Mouse (Mus musculus) limb, embryonic 13.5 days (tissue): Measurements from ENCODE around the gene Grk3. TPM values are rescaled to one million over a fixed set of nuclear protein-coding genes. Genes with fewer than 3 reads are reported as not detected.

ENCODE experiments used
- ATAC-seq: fragments of 200-750 bp; cut with Nextera tagmentation; 2 replicates; pipeline ENCODE4 v1.8.0; 2017; ENCODE audit warnings: low read depth, moderate number of reproducible peaks, moderate TSS enrichment; ENCODE audit not compliant: low FRiP score
- H3K27ac ChIP-seq: fragments of 300-500 bp; sonication (generic); 2 replicates; pipeline ENCODE4 v1.5.1; 2015; ENCODE audit warnings: inconsistent platforms, mild to moderate bottlenecking, moderate library complexity
- H3K27me3 ChIP-seq: fragments of 300-500 bp; sonication (generic); 2 replicates; pipeline ENCODE4 v1.6.1; 2015; ENCODE audit warnings: mild to moderate bottlenecking, inconsistent platforms
- H3K36me3 ChIP-seq: fragments of 300-500 bp; sonication (generic); 2 replicates; pipeline ENCODE4 v1.6.1; 2015; ENCODE audit warnings: inconsistent platforms, mild to moderate bottlenecking, moderate library complexity
- H3K4me1 ChIP-seq: fragments of 300-500 bp; sonication (generic); 2 replicates; pipeline ENCODE4 v1.6.1; 2015; ENCODE audit warnings: inconsistent platforms
- H3K4me2 ChIP-seq: fragments of 300-500 bp; sonication (generic); replicated peaks from 2 replicates; pipeline ENCODE4 v1.6.1; 2015; ENCODE audit warnings: inconsistent platforms, mild to moderate bottlenecking, moderate library complexity
- H3K4me3 ChIP-seq: fragments of 300-500 bp; sonication (generic); 2 replicates; pipeline ENCODE4 v1.5.1; 2015; ENCODE audit warnings: moderate library complexity, mild to moderate bottlenecking, inconsistent platforms
- H3K9ac ChIP-seq: fragments of 300-500 bp; sonication (generic); 2 replicates; pipeline ENCODE4 v1.6.1; 2015; ENCODE audit warnings: mild to moderate bottlenecking, inconsistent platforms
- H3K9me3 ChIP-seq: fragments of 300-500 bp; sonication (generic); 2 replicates; pipeline ENCODE4 v1.6.1; 2016; ENCODE audit warnings: inconsistent platforms
- WGBS: fragments of 180-500 bp; shearing (Covaris S2); methylation state at CpG from one replicate; pipeline ENCODE4 v1.1.7; 2015; 5-methylcytosine and 5-hydroxymethylcytosine counted together
- polyA plus RNA-seq: library from polyadenylated mRNA; unstranded; fragments of >200 nt; fragmentation: Nextera tagmentation; extraction: Ambion mirVana; gene quantifications from 2 replicates; pipeline ENCODE4 v1.2.1, GENCODE M21; 2015

Gene Grk3
- polyA plus RNA-seq, 1 experiment from 2014 or later, result 14.0 TPM

GRCm38 (mm10) chr5:113030082-113030481, 14.5 kb upstream of the Grk3 start:
- Histone ChIP-seq H3K27ac (no peak overlapping the region), H3K4me2 (no peak overlapping the region), H3K9ac (no peak overlapping the region), H3K4me1 (peaks cover 17% of the 10 kb centered on the region), H3K4me3 (no peak overlapping the region), H3K9me3 (no peaks in the 10 kb centered on the region), H3K36me3 (no peaks in the 10 kb centered on the region), H3K27me3 (no peaks in the 10 kb centered on the region)
- WGBS, result 69% methylated on average over 3 of the region's 3 CpGs
- ATAC-seq, result no peak

- 68% methylated on average over 5 of the region's 5 CpGs for WGBS
These were observed 11.1 kb upstream of the Grk3 start for GRCm38 (mm10) chr5:113026706-113027105.

GRCm38 (mm10) chr5:113024154-113024764, 8.7 kb upstream of the Grk3 start:
- Histone ChIP-seq H3K9ac (peak overlapping the region; percentile 36; the same call in 1 of the 2 replicates), H3K4me3 (peak overlapping the region; percentile 11; the same call in 1 of the 2 replicates), H3K36me3 (no peaks in the 10 kb centered on the region), H3K4me2 (peak overlapping the region; percentile 50), H3K9me3 (no peaks in the 10 kb centered on the region), H3K4me1 (peaks cover 13% of the 10 kb centered on the region), H3K27me3 (no peaks in the 10 kb centered on the region), H3K27ac (no peak overlapping the region)
- peak; percentile 28; the same call in 1 of the 2 replicates for ATAC-seq
- WGBS, result 26% methylated on average over 18 of the region's 18 CpGs

More at GRCm38 (mm10) chr5:113026706-113027105, 11.1 kb upstream of the Grk3 start:
- no peak overlapping the region for H3K4me2 ChIP-seq
- H3K27ac ChIP-seq, result no peak overlapping the region
- H3K4me3 ChIP-seq, result no peak overlapping the region
- H3K9ac ChIP-seq, result no peak overlapping the region
- H3K36me3 ChIP-seq, result no peaks in the 10 kb centered on the region
- H3K9me3 ChIP-seq, result no peaks in the 10 kb centered on the region
- H3K27me3 ChIP-seq, result no peaks in the 10 kb centered on the region
- no peak for ATAC-seq
- H3K4me1 ChIP-seq, result peaks cover 23% of the 10 kb centered on the region

- no peak for ATAC-seq
- no peaks in the 10 kb centered on the region for H3K36me3 ChIP-seq
- no peak overlapping the region for H3K4me2 ChIP-seq
- no peak overlapping the region for H3K27ac ChIP-seq
- H3K27me3 ChIP-seq, result 0 out of 2 replicates have a peak, but pooled peaks cover 9% of the 10 kb centered on the region
- H3K9ac ChIP-seq, result no peak overlapping the region
- no peak overlapping the region for H3K4me3 ChIP-seq
- H3K4me1 ChIP-seq, result peaks cover 21% of the 10 kb centered on the region
- 55% methylated on average over 8 of the region's 8 CpGs for WGBS
- H3K9me3 ChIP-seq, result no peaks in the 10 kb centered on the region
These were observed 2.6 kb upstream of the Grk3 start for GRCm38 (mm10) chr5:113018190-113018589.

GRCm38 (mm10) chr5:113017004-113017403, 1.4 kb upstream of the Grk3 start:
- Histone ChIP-seq H3K36me3 (no peaks in the 10 kb centered on the region; the same call in 1 of the 2 replicates), H3K4me1 (peaks cover 21% of the 10 kb centered on the region), H3K9ac (no peak overlapping the region), H3K27me3 (0 out of 2 replicates have a peak, but pooled peaks cover 9% of the 10 kb centered on the region), H3K9me3 (no peaks in the 10 kb centered on the region), H3K27ac (no peak overlapping the region), H3K4me2 (no peak overlapping the region), H3K4me3 (no peak overlapping the region)
- 88% methylated on average over 1 of the region's 1 CpGs for WGBS
- no peak for ATAC-seq

GRCm38 (mm10) chr5:113014808-113015235, 769 bp downstream of the Grk3 start:
- peak overlapping the region; percentile 75 for H3K9ac ChIP-seq
- peak; percentile 52 for ATAC-seq
- H3K9me3 ChIP-seq, result no peaks in the 10 kb centered on the region
- H3K27me3 ChIP-seq, result peaks cover 22% of the 10 kb centered on the region; the same call in 1 of the 2 replicates
- H3K4me3 ChIP-seq, result peak overlapping the region; percentile 65
- 2% methylated on average over 14 of the region's 14 CpGs for WGBS
- no peaks in the 10 kb centered on the region; the same call in 1 of the 2 replicates for H3K36me3 ChIP-seq
- H3K27ac ChIP-seq, result no peak overlapping the region
- H3K4me2 ChIP-seq, result peak overlapping the region; percentile 79
- peaks cover 22% of the 10 kb centered on the region for H3K4me1 ChIP-seq

GRCm38 (mm10) chr5:113014111-113014807, 1.3 kb downstream of the Grk3 start:
- no peak overlapping the region for H3K27ac ChIP-seq
- peaks cover 22% of the 10 kb centered on the region; the same call in 1 of the 2 replicates for H3K27me3 ChIP-seq
- H3K4me2 ChIP-seq, result peak overlapping the region; percentile 79
- WGBS, result 51% methylated on average over 16 of the region's 16 CpGs
- H3K9ac ChIP-seq, result peak overlapping the region; percentile 75
- no peaks in the 10 kb centered on the region for H3K9me3 ChIP-seq
- peaks cover 24% of the 10 kb centered on the region for H3K4me1 ChIP-seq
- ATAC-seq, result no peak
- no peaks in the 10 kb centered on the region; the same call in 1 of the 2 replicates for H3K36me3 ChIP-seq
- peak overlapping the region; percentile 65 for H3K4me3 ChIP-seq

GRCm38 (mm10) chr5:113011926-113012325, 3.7 kb downstream of the Grk3 start:
- H3K4me3 ChIP-seq, result no peak overlapping the region
- H3K9me3 ChIP-seq, result no peaks in the 10 kb centered on the region
- no peak overlapping the region for H3K4me2 ChIP-seq
- H3K4me1 ChIP-seq, result peaks cover 24% of the 10 kb centered on the region
- H3K9ac ChIP-seq, result no peak overlapping the region
- H3K27me3 ChIP-seq, result peaks cover 22% of the 10 kb centered on the region; the same call in 1 of the 2 replicates
- no peak for ATAC-seq
- H3K36me3 ChIP-seq, result no peaks in the 10 kb centered on the region; the same call in 1 of the 2 replicates
- 80% methylated on average over 10 of the region's 10 CpGs for WGBS
- no peak overlapping the region for H3K27ac ChIP-seq

GRCm38 (mm10) chr5:113009183-113009820, 6.3 kb downstream of the Grk3 start:
- Histone ChIP-seq H3K27ac (no peak overlapping the region), H3K27me3 (peaks cover 17% of the 10 kb centered on the region; the same call in 1 of the 2 replicates), H3K36me3 (no peaks in the 10 kb centered on the region; the same call in 1 of the 2 replicates), H3K9me3 (no peaks in the 10 kb centered on the region), H3K4me1 (peaks cover 11% of the 10 kb centered on the region), H3K4me3 (no peak overlapping the region), H3K9ac (no peak overlapping the region), H3K4me2 (no peak overlapping the region)
- WGBS, result 78% methylated on average over 8 of the region's 8 CpGs
- ATAC-seq, result no peak

GRCm38 (mm10) chr5:113008496-113008895, 7.1 kb downstream of the Grk3 start:
- 83% methylated on average over 2 of the region's 2 CpGs for WGBS
- Histone ChIP-seq H3K4me3 (no peak overlapping the region), H3K4me2 (no peak overlapping the region), H3K9me3 (no peaks in the 10 kb centered on the region), H3K27ac (no peak overlapping the region), H3K27me3 (peaks cover 13% of the 10 kb centered on the region; the same call in 1 of the 2 replicates), H3K9ac (no peak overlapping the region), H3K36me3 (no peaks in the 10 kb centered on the region; the same call in 1 of the 2 replicates), H3K4me1 (0 out of 2 replicates have a peak, but pooled peaks cover 3% of the 10 kb centered on the region)
- no peak for ATAC-seq

GRCm38 (mm10) chr5:113006997-113007396, 8.6 kb downstream of the Grk3 start:
- WGBS, result 87% methylated on average over 7 of the region's 7 CpGs
- ATAC-seq, result no peak

More at GRCm38 (mm10) chr5:113006997-113007396, 8.6 kb downstream of the Grk3 start:
- Histone ChIP-seq H3K9me3 (no peaks in the 10 kb centered on the region), H3K27ac (no peak overlapping the region), H3K27me3 (peaks cover 13% of the 10 kb centered on the region; the same call in 1 of the 2 replicates), H3K9ac (no peak overlapping the region), H3K4me3 (no peak overlapping the region), H3K36me3 (no peaks in the 10 kb centered on the region), H3K4me1 (0 out of 2 replicates have a peak, but pooled peaks cover 3% of the 10 kb centered on the region), H3K4me2 (no peak overlapping the region)
